Mouse (Mus musculus): ENCODE data around the gene Trub1.

Gene Trub1

DNA sequence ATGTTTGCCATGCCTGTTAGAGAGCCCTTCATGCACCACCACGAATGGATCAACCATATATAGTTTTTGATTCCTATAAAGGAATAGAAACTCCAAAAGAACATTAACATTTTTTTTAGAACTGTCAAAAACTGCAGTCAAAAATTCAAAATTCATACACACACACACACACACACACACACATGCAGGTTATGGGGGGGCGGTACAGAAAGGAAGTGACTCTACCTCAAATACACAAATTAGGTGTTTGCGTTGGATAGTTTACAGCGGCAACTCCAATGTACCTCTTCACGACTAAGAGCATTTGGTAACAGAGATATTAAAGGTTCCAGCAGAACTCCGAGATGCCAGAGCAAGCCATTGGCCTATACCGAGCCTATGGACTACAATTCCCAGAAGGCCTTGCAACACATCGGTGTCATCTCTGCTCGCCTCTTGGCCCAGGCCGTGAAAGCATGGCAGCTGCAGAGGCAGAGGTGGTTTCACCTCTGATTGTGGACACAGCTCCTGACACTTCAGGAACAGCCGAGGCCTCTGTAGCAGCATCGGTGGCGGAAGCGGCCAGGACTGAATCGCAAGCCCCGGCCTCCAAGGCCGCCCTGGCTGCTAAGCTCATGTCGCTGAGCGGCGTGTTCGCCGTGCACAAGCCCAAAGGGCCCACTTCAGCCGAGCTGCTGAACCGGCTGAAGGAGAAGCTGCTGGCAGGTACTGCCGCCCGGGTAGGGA lies at the start of gene Trub1:
Trub1 (plus strand) TSS at position 421 of the 726 bp plus-strand sequence.
- DNase-seq (ENCODE audit: low read depth, low spot score), result peak; percentile 90

DNA sequence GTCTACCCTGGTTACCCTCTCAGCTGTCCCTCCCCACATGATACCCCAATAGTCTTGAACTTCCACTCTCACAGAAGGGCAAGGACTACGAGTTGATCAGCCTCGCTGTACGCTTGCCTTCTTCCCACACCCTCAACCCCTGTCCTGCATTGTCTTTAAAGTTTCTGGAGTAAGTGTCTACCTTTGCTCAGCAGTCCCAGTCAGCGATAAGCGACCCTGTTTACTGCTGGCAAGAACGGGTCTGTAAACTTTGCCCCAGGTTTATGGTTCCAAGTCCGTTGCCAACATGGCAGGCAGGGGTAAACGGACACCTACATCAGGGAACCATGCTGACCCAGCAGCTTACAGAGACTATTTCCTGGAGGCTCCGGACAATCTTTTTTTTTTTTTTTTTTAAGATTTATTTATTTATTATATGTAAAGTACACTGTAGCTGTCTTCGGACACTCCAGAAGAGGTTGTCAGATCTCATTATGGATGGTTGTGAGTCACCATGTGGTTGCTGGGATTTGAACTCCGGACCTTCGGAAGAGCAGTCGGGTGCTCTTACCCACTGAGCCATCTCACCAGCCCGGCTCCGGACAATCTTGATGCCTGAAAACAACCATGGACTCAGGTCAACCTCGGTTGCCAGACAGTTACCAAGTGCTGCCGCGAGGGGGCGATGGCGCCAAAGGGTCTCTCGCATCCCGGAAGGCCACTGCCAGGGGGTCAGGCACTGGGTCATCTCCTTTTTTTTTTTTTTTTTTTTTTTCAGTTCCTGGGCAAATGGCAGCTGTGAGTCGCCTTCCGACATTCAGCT lies 48.8 kb upstream of the Trub1 start:
- DNase-seq (ENCODE audit: low read depth, low spot score), result peak; percentile 80

DNA sequence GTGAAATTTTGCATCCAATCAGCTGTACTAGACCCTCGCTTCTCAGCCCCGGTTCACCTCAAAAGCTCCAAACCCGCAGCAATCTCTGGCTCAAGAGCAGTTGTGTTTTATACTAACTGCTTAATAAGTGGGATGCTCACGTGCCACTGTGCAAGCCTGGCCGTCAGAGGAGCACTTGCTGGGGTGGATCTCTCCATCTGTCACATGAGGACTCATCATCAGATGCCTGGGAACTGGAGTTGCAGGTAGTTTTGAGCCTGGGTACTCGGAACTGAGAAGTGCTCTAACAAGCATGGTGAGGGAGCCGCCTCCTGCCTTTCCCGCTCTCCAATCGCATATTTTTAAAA lies 48.2 kb upstream of the Trub1 start:
- DNase-seq (ENCODE audit: low read depth, low spot score), result no peak

DNA sequence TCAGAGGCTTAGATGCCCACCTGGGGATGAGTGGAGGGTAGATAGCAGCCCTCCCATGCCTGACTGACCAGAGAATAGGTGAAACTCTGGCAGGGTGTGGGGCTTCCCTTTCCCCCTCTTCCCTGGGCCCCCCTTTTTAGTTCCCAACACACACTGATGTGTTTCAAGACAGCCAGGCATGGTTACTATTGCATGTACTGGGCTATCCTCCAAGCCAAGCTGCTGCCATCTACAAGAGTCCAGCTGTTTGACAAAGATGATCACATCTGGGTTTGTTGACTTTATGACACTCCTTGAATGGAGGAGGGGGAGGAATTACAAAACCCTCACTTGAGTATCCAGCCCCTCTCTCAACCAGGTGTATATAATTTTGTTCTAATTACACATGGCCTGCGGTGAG lies 44.8 kb upstream of the Trub1 start:
- DNase-seq (ENCODE audit: low read depth, low spot score), result no peak

DNA sequence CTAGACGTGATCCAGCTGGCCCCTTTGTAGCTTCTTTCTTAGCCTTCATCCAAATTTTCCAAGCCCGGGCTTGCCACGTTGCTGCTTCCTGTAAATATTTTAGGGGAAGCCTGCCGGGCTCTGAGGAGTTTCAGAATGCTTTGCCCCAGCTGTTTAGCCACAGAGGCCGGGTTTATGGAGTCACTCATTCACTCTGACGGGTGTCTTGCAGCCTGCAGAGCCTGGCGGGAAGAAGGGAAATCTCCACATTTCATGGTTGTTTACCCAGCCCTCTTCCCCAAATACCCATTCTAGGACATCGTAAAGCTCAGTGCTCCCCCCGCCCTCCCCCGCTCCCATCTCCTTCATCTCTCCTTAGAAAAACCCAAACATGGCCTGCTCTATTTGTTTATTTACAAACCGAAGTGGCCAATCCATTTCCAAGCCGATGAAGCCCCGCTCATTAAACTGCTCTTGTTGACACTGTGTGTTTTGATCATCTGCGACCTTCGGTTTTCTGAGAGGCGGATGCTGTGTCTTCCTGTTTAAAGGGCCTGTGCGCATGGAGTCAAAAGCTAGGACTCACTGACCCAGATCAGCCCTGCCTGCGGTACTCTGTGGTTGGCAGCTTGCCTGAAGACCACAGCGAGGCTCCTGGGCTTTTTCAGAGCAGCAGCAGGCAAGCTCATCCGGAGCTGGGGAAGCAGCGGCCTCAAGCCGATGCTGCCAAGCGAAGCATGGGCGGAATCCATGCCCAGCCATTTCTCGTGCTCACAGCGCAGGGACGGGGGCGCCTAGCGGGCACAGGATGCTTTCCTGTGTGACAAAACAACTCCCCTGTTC lies 41.1 kb upstream of the Trub1 start:
- peak; percentile 34 for DNase-seq (ENCODE audit: low read depth, low spot score)

DNA sequence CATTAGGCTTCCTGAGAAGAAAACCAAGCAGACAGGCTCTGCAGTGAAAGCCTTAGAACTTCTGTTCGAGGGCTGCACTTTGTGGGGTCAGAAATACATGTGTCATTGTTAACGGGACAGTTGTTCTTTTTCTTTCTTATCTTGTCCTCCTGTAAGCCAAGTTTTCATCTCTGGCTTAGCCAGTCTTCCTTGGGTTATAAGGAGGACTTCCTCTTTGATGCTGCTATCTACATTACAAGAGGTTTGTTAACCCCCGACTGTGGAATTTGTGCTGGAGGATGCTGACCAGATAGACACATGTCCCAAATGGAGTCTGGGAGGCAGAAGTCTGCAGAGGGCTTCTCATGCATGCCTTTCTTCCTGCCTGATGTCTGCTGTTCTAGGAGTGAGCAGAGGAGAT lies 39.5 kb upstream of the Trub1 start:
- no peak for DNase-seq (ENCODE audit: low read depth, low spot score)

DNA sequence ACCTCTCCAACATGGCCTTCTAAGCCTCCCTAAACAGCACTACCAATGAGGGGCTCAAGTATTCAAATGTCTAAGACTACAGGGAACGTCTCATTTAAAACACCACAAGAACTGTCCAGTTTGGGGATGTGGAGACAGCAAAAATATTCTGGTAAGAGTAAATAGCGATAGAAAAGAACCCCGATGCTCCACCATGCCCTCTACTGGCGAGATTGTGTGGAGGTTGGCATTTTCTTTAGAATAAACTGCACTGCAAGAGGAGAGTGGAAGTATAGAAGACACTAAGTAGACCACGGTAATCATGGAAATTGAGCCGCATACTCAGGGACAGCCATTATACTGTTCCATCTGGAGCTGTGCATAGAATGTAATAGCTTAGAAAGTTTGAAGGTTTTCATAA lies 38.8 kb upstream of the Trub1 start:
- peak; percentile 20 for DNase-seq (ENCODE audit: low read depth, low spot score)

DNA sequence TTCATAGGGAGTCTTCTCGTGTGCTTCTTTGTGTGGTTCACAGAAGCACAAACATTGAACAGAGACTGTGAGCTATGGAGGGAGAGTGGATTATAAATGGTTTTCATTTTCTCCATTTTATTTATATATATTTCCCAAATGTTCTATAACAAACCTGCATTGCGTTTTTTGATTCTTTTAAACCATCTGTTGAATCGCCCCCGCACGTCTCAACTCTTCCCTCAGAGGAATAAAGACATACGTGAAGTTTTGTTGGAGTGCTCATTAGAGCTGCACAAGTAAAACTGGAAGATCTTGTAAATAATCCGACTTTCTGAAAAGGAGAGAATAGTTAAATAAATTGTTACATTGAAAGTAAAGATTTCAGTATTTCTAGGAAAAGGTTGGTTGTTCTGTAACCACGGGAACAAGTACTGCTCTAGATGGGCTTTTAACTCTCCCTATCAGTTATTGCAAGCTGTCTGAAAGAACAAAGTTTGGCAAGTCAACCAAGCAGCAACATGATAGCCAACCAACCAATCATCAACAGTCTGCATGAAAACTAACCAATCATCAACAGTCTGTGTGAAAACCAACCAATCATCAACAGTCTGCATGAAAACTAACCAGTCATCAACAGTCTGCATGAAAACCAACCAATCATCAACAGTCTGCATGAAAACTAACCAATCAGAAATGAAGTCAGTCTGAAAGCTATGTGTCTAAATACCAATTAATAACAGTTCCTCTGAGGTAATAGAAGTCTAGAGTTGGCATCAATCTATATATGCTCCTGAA lies 37.5 kb upstream of the Trub1 start:
- peak; percentile 31 for DNase-seq (ENCODE audit: low read depth, low spot score)

DNA sequence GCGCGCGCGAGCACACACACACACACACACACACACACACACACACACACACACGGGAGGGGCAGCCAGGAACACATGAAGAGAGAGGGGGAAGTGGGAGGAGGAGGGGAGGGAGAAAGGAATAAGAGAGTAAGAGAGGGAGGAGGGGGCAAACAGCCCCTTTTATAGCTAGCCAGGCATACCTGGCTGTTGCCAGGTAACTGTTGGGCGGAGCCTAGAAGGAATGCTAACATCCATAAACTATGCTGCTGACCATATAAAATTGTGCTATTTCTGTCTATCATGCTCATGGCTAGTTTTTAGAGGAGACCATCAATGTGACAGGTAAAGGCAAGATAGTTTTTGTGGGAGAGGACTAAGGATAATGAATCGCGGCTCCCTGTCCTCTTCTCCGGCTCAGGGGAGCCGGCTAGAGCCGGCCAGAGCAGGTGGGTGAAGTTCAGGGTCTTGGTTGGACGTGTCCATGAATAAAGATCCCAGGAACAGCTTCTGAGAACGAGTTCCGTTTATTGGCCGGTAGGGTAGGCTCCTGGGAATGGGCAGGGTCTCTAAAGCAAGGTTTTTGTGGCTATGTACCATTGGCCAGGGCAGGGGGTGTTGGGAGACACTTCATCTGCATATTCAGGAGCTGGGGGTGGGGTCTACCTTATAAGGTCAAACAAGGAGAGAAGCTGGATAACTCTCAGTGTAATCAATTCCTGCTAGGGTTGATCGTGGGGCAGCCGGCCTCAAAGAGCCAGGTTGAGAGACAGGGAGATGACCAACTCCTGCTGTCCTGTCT lies 34.7 kb upstream of the Trub1 start:
- peak; percentile 92 for DNase-seq (ENCODE audit: low read depth, low spot score)

DNA sequence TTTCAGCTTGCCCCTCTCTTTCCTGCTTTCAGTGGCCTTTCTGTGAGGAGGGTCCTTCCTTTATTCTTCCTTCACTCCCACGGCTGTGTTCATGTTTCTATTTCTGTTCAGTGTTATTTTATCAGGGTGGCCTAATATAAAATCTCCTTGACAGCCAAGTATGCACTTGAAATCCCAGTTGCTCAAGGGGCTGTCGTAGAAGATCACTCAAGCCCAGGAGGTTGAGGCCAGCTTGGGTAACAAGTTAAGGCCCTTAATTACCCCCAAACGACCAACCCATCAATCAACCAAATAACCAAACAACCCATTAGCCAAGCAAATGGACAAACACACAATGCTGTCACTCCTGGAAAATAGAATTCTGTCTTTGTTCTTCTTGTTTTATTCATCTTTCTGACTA lies 29.3 kb upstream of the Trub1 start:
- DNase-seq (ENCODE audit: low read depth, low spot score), result no peak

DNA sequence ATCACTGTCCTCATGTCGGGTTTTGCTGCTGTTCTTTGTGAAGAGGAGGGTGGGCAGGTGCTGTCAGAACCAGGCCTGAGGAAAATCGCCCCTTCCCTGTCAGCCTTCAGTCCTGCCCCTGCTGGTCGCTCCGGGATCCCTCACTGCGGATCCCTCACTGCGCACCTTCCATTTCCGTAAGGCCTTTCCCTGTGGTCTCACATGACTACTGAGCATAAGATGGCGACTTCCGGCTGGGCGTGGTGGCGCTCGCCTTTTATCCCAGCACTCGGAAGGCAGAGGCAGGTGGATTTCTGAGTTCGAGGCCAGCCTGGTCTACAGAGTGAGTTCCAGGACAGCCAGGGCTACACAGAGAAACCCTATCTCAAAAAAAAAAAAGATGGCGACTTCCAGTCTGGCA lies 27.4 kb upstream of the Trub1 start:
- DNase-seq (ENCODE audit: low read depth, low spot score), result peak; percentile 58

DNA sequence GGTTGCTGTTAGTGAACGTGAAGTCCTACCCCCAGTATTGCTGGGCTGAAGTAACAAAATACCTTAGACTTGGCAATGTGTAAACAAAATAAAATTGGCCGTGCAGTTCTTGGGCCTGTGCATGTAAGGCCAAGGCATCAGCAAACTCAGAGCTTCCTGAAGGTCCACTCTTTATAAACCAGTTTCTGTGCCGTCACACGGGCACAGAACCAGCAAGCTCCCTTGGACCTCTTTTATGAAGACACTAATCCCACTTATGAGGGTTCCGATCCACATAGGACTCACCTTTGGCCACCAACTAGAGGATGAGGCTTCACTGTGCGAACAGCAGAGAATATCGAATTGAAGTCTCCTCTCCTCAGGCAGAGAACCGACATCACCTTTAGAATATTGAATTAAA lies 25.9 kb upstream of the Trub1 start:
- DNase-seq (ENCODE audit: low read depth, low spot score), result no peak

DNA sequence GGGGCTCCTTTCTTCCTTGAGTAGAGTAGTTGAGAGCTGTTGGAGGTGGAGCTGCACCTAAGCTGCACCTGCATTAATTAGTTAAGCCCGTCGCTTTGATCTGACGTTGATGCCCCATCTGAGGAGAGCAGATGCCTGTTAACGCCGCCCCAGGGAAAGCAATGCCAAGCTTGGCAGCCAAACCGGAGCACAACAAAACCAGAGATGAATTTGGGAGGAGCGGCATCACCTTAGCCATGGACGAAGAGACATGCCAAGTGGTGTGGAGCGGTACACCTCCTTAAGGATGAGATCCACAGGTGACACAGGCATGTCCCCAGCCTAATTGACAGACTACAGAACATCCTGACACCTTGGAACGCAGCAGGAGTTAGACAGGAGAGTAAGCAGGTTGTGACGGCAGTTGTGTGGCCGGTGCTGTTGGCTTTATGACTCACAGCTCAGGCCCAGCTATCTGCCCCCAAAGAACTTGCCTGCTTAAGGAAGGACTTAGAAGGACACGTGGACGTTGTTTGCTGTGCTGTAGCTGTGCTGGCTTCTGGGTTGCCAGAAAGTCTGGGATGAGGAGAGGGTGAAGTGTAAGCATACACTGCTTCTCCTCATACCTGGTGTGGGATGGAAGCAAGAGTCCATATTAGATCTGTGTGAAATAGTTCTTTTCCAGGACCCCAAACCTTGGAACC lies 24.8 kb upstream of the Trub1 start:
- no peak for DNase-seq (ENCODE audit: low read depth, low spot score)

DNA sequence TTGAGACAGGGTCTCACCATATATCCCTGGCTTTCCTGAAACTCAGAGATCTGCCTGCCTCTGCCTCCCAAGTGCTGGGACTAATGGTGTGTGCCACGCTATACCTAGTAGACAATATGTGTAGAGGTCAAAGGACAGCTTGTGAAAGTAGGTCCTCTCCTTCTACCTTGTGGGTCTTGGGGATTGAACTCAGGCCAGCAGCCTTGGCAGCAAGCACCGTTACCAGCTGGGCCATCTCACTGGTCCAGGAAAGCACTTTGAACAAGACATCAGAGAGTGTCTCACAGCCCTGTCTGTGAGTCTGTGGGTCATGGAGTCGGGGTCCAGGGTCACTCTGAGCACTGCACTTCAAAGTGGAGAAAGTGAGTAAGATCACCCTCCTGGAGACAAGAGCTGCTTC lies 24.1 kb upstream of the Trub1 start:
- no peak for DNase-seq (ENCODE audit: low read depth, low spot score)

DNA sequence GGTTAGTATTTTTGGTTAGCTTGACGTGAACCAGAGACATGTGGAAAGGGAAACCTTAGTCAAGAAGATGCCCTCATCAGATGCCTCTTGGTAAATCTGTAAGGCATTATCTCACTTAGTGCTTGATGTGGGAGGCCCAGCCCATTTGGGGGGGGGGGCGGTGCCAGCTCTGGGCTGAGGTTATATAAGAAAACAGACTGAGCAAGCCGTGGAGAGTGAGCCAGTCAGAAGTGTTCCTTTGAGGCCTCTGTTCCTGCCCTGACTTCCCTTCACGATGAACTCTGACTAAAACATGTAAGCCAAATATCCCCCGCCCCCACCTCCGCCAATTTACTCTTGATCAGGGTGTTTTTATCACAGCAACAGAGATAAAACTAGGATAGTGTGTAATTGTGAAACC lies 22.8 kb upstream of the Trub1 start:
- DNase-seq (ENCODE audit: low read depth, low spot score), result no peak

DNA sequence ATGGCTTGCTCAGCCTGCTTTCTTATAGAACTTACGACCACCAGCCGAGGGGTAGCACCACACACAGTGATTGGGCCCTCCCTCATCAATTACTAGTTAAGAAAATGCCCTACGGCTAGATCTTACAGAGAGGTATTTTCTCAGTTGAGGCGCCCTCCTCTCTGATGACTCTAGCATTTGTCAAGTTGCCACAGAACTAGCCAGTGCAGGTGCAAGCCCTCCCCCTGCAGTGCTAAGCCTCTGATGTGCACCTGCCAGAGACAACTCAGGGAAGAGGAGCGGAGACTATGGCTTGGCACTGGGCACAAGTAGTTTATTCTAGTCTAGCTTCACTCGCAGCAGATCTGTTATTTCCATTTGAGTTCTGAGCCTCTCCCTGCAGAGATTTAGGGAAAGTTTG lies 21.2 kb upstream of the Trub1 start:
- DNase-seq (ENCODE audit: low read depth, low spot score), result no peak

DNA sequence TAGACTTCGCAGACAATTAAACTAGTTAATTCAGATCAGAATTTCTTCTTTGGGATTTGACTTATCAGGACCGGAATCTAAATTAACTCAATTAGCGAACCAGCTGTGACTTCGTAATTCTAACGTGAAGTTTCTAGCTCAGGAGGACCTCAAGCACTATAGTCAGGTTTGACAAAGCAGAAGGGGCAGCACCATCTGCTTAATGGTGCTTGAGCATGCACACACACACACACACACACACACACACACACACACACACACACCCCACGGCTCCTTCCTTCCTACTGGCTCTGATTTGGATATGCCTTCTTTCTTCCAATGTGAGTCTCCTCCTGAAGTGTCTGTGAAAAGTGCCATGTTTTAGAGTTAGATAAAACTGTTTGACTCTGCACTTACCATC lies 18.7 kb upstream of the Trub1 start:
- no peak for DNase-seq (ENCODE audit: low read depth, low spot score)

DNA sequence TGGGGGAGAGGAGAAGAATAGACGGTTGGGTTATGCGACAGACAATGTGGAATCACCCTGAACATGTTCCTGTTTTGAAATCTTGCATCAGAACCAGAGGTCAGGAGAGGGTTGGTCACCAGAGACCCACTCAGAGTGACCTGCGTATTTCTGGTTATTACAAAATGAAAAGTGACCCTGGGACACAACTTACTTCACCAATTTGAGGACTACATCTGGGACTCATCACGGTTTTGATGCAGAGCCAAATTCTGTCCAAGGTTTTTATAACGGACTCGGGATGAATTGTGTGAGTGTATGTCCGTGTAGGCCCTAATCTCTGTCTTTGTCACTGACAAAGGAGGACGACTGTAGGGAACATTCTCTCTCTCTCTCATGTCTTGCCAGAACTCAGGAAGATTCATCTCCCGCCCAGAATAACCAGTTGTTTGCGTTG lies 16.1 kb upstream of the Trub1 start:
- DNase-seq (ENCODE audit: low read depth, low spot score), result no peak

DNA sequence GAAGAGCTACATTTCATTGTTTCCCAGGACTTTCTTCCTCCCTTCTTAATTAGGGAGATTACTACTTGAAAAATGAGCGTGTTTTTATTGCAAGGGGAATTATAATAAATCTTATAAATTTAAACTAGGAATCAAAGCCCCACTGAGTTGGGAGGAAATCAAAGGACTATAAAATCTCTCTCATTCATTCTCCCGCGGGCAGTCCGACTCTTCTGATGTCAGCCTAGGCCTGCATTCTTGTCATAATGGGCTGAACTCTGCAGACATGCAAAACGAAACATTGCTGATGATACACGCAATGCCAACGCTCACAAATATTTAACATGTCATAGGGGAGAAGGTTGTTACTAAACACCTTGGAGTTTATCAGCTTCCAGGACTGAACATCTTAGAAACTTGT lies 15.7 kb upstream of the Trub1 start:
- DNase-seq (ENCODE audit: low read depth, low spot score), result no peak

DNA sequence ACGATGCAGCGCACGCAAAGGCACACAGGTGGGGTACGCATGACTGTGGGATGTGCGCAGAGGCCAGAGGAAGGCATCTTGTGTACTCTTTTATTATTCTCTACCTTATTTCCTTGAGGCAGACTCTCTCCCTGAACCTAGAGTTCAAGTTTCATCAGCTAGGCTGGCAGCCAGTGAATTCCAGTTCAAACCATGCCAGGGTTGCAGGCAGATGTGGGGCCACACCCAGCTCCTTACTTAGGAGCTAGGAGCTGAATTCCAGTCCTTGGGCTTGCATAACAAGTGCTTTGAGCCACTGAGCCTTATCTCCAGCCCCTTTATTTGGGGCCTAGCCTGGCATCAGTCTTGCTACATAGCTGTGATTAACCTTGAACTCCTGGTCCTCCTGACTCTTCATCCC lies 13.4 kb upstream of the Trub1 start:
- DNase-seq (ENCODE audit: low read depth, low spot score), result no peak

All from R1 (cell line).